Mouse (Mus musculus): ENCODE measurements around the gene Hist1h3d.
"Not testable (repeated sequence)": the region's sequence is repeated elsewhere in the genome, so short reads cannot be mapped to it uniquely, and the experiment has no call there.

- TF ChIP-seq POLR2A (IDR thresholded peaks at IDR 0.05; ENCODE audit: low read depth, low read length) (peak; percentile 86), ZMIZ1 (IDR thresholded peaks at IDR 0.05; ENCODE audit: low read depth, low read length) (peak; percentile 93), CHD1 (IDR thresholded peaks at IDR 0.05; ENCODE audit: low read depth, low read length) (peak; percentile 76; the same call in 1 of the 2 replicates)
- TF ChIP-seq POLR2AphosphoS2 (IDR thresholded peaks at IDR 0.05; ENCODE audit: low read depth, low read length); JUND (conservative IDR thresholded peaks at IDR 0.05; ENCODE audit: low read depth, low read length); MAFK (IDR thresholded peaks at IDR 0.05; ENCODE audit: insufficient replicate concordance, low read length): not testable (repeated sequence)
These were observed 41.8 kb upstream of the Hist1h3d start, which contains the start of gene Hist1h2af for GRCm38 (mm10) chr13:23533560-23534367.

All from CH12.LX (cell line).